Mouse (Mus musculus): ENCODE measurements at regions not wholly inside any gene's neighbourhood (a gene's known extent, or its start where the extent isn't known, plus 50 kb on each side); places are given as distances from the start of the nearest gene placed in this dataset.

DNA sequence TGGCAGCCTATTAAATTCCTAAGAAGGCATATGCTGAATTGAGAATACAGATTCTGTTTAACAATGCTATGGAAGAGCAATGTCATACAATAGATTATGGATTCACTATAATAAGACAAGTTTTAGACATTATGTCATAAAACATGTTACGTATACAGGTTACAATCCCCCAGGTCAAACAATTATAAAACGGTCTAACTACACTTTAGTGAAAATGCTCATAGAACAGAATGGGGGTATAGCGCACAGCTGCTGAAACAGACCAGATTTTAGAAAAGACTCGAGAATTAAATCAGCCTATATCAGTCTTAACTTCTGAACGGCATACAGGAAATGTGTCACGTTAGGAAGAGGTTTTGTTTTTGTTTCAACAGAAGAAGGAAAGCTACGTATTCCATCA lies 660.5 kb upstream of the Sel1l start:
- 60% methylated on average over 7 of the region's 7 CpGs for whole genome bisulfite sequencing
- ATAC-seq (ENCODE audit: low read depth) = no peak
- Histone ChIP-seq H3K4me3 (ENCODE audit: low read length) (no peak overlapping the region), H3K4me1 (replicated peaks; ENCODE audit: control insufficient read depth, insufficient read depth, low read length) (no peaks in the 10 kb centered on the region), H3K27me3 (ENCODE audit: control insufficient read depth, insufficient read depth, low read depth, low read length) (no peaks in the 10 kb centered on the region), H3K4me2 (ENCODE audit: low read depth, low read length) (no peak overlapping the region), H3K27ac (ENCODE audit: low read length) (no peak overlapping the region), H3K36me3 (ENCODE audit: control insufficient read depth, insufficient read depth, low read length) (no peaks in the 10 kb centered on the region), H3K9me3 (ENCODE audit: control insufficient read depth, low read length) (no peaks in the 10 kb centered on the region), H3K9ac (ENCODE audit: low read length) (no peak overlapping the region)

DNA sequence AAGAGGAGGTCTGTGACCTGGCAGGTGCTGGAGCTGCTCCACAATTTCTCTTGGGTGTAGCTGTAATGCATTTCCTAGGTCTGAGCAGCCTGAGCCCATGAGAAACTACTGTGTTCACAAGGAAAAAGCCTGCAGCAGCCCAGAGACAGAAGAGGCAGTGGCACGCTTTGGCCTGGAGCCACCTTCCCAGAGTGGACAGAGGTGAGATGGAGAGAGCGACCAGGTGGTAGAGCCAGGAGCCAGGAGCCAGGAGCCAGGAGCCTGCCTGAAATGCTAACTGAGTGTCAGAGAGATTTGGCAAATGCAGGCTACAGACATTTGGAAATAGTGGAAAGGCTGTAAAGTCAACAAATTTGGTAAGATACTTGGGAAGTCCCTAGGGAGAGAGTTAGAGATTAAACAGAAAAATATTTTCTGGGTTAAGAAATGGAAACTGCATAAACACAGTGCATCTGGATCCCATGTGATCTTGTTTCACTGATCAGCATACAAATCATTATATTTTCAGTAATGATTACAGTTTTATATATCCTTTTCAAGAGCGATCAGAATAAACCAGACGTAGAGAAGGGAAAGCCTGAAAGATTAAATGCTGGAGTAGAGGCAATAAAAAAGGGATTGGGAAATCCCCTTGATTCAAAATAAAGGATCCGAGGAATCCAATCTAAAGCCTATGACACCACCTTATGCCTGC lies 660.0 kb upstream of the Sel1l start:
- Histone ChIP-seq H3K27ac (ENCODE audit: low read length) (no peak overlapping the region), H3K4me2 (ENCODE audit: low read depth, low read length) (no peak overlapping the region), H3K4me1 (replicated peaks; ENCODE audit: control insufficient read depth, insufficient read depth, low read length) (no peaks in the 10 kb centered on the region), H3K4me3 (ENCODE audit: low read length) (no peak overlapping the region), H3K9me3 (ENCODE audit: control insufficient read depth, low read length) (no peaks in the 10 kb centered on the region), H3K36me3 (ENCODE audit: control insufficient read depth, insufficient read depth, low read length) (no peaks in the 10 kb centered on the region), H3K9ac (ENCODE audit: low read length) (no peak overlapping the region), H3K27me3 (ENCODE audit: control insufficient read depth, insufficient read depth, low read depth, low read length) (no peaks in the 10 kb centered on the region)
- 80% methylated on average over 5 of the region's 5 CpGs for WGBS
- no peak for ATAC-seq (ENCODE audit: low read depth)

DNA sequence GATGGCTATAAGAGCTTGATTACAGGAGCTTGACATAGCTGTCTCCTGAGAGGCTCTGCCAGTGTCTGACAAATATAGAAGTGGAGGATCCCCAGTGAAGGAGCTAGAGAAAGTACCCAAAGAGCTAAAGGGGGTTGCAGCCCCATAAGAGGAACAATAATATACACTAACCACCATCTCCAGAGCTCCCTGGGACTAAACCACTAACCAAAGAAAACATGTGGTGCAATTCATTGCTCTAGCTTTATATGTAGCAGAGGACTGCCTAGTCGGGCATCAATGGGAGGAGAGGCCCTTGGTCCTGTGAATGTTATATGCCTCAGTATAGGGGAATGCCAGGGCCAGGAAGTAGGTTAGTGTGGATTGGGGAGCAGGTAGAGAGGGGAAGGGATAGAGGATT lies 635.0 kb upstream of the Sel1l start:
- Histone ChIP-seq H3K4me3 (ENCODE audit: low read length) (no peak overlapping the region), H3K9ac (ENCODE audit: low read length) (no peak overlapping the region), H3K4me1 (replicated peaks; ENCODE audit: control insufficient read depth, insufficient read depth, low read length) (no peaks in the 10 kb centered on the region), H3K27ac (ENCODE audit: low read length) (no peak overlapping the region), H3K27me3 (ENCODE audit: control insufficient read depth, insufficient read depth, low read depth, low read length) (no peaks in the 10 kb centered on the region), H3K4me2 (ENCODE audit: low read depth, low read length) (no peak overlapping the region), H3K9me3 (ENCODE audit: control insufficient read depth, low read length) (no peaks in the 10 kb centered on the region), H3K36me3 (ENCODE audit: control insufficient read depth, insufficient read depth, low read length) (no peaks in the 10 kb centered on the region)
- WGBS = 71% methylated on average over 1 of the region's 1 CpGs
- ATAC-seq (ENCODE audit: low read depth) = no peak

DNA sequence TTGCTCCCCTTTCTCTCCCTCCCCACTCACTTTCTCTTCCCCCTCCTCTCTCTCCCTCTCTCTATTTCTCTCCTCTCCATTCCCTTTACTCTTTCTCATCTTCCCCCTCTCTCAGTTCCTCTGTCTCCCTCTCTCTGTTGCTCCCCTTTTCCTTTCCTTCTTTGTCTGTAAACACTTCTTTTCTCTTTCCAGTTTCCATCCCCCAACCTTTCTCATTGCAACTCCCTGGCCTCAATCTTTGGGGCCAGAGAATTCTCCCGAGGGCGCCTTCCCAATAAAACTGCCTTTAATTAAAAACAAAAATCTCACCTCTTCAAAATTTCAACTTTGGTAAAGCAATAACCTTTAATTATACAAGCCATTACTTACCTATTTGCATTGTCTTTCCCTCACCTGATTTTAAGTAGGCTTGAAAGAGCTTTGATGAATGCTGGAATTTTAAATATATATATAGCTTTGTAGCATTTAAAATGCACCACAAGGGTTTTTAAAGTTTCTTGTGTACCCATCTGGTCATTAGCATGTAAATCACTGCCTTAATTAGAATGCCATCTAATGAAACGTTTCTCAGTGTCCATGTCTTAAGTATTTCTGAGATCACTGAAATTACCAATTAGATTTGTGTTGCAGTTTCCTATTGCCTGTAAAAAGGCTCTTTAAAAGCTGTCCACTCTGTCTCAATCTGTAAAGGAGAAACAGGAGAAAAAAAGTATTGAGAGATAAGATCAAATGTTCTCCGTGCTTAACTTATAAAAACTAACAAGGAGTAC lies 625.5 kb upstream of the Sel1l start:
- no peak for ATAC-seq (ENCODE audit: low read depth)
- H3K27me3 ChIP-seq (ENCODE audit: control insufficient read depth, insufficient read depth, low read depth, low read length) = no peaks in the 10 kb centered on the region
- no peak overlapping the region for H3K27ac ChIP-seq (ENCODE audit: low read length)
- H3K36me3 ChIP-seq (ENCODE audit: control insufficient read depth, insufficient read depth, low read length) = no peaks in the 10 kb centered on the region
- no peak overlapping the region for H3K9ac ChIP-seq (ENCODE audit: low read length)
- 54% methylated on average over 4 of the region's 4 CpGs for WGBS
- H3K4me3 ChIP-seq (ENCODE audit: low read length) = no peak overlapping the region
- H3K9me3 ChIP-seq (ENCODE audit: control insufficient read depth, low read length) = no peaks in the 10 kb centered on the region
- H3K4me2 ChIP-seq (ENCODE audit: low read depth, low read length) = no peak overlapping the region
- no peaks in the 10 kb centered on the region for H3K4me1 ChIP-seq (replicated peaks; ENCODE audit: control insufficient read depth, insufficient read depth, low read length)

DNA sequence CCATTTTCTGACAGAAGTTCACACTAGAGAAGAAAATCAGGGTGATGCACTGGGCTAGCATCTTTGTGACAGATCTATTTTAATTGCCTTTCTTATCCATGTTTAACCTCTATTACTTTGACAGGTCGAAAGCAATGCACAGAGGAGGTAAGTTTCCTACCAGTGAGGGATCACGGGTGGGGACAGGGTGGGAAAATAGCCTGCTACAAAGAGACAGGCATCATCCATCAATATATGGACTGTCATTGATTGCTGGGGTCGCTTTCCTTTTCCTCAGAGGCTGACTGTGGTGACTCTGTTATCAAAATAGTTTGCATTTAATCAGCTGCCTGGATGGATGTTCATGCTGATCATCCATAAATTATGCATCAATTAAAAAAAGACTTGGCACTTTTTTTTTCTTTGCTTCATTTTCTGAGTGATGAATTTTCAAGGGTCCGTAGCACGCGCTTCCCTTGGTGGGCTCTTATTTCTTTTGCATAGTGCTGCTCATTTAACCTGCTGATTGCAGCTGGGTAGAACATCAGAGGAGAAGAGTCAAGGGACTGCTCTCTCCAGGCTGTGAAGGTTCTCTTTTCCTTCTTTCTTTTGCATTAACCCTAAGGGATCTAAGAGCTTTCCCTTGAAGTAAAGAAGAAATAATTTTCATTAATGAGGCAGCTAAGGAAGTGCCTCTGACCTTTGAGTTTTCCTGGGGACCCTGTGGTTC lies 602.3 kb upstream of the Sel1l start:
- Histone ChIP-seq H3K36me3 (ENCODE audit: control insufficient read depth, insufficient read depth, low read length) (no peaks in the 10 kb centered on the region), H3K4me2 (ENCODE audit: low read depth, low read length) (no peak overlapping the region), H3K9me3 (ENCODE audit: control insufficient read depth, low read length) (no peaks in the 10 kb centered on the region), H3K4me1 (replicated peaks; ENCODE audit: control insufficient read depth, insufficient read depth, low read length) (no peaks in the 10 kb centered on the region), H3K27ac (ENCODE audit: low read length) (no peak overlapping the region), H3K27me3 (ENCODE audit: control insufficient read depth, insufficient read depth, low read depth, low read length) (no peaks in the 10 kb centered on the region), H3K9ac (ENCODE audit: low read length) (no peak overlapping the region), H3K4me3 (ENCODE audit: low read length) (no peak overlapping the region)
- WGBS = 56% methylated on average over 6 of the region's 6 CpGs
- ATAC-seq (ENCODE audit: low read depth) = no peak

DNA sequence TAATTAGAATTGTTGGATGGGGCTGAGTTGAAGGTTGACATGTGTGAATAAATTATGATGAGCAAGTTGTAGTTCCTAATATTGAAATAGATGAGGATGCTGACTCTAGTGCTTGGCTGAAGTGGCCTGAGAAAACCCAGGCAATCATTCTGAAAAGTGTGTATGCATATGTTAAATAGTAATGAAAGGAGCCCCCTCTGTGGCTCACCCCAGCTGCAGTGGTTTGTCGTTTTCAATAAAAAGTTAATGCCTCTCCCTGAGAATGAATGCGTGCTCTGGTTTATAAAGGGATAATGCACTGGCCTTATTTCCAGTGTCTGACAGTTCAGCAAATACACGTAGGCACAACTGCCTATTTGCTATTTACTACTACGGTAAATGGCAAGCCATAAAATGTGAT lies 569.5 kb upstream of the Sel1l start:
- H3K27ac ChIP-seq (ENCODE audit: low read length) = no peak overlapping the region
- H3K9me3 ChIP-seq (ENCODE audit: control insufficient read depth, low read length) = no peaks in the 10 kb centered on the region
- H3K27me3 ChIP-seq (ENCODE audit: control insufficient read depth, insufficient read depth, low read depth, low read length) = no peaks in the 10 kb centered on the region
- H3K36me3 ChIP-seq (ENCODE audit: control insufficient read depth, insufficient read depth, low read length) = no peaks in the 10 kb centered on the region
- H3K9ac ChIP-seq (ENCODE audit: low read length) = no peak overlapping the region
- H3K4me2 ChIP-seq (ENCODE audit: low read depth, low read length) = no peak overlapping the region
- H3K4me3 ChIP-seq (ENCODE audit: low read length) = no peak overlapping the region
- H3K4me1 ChIP-seq (replicated peaks; ENCODE audit: control insufficient read depth, insufficient read depth, low read length) = no peaks in the 10 kb centered on the region
- 79% methylated on average over 4 of the region's 4 CpGs for WGBS
- ATAC-seq (ENCODE audit: low read depth) = no peak

DNA sequence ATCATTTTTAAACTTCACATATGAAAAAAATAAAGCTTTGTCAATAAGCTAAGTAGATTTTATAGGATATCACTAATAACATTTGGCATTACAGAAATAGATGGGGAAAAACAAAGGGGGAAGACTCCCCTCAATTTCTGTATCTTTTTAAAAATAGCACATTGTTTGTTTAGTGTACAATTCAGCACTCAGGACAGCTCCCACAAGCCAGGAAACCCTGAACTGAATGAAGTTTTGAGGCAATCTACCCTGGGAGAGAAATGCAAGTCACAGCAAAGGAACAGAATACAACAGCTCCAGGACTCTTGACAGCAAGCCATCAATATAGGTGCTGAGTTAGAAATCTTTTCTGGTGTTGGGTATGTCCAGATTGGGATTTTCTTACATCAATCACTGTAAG lies 556.5 kb upstream of the Sel1l start:
- H3K36me3 ChIP-seq (ENCODE audit: control insufficient read depth, insufficient read depth, low read length) = no peaks in the 10 kb centered on the region
- no peaks in the 10 kb centered on the region for H3K9me3 ChIP-seq (ENCODE audit: control insufficient read depth, low read length)
- no peaks in the 10 kb centered on the region for H3K4me1 ChIP-seq (replicated peaks; ENCODE audit: control insufficient read depth, insufficient read depth, low read length)
- H3K4me2 ChIP-seq (ENCODE audit: low read depth, low read length) = no peak overlapping the region
- H3K27me3 ChIP-seq (ENCODE audit: control insufficient read depth, insufficient read depth, low read depth, low read length) = no peaks in the 10 kb centered on the region
- H3K9ac ChIP-seq (ENCODE audit: low read length) = no peak overlapping the region
- H3K27ac ChIP-seq (ENCODE audit: low read length) = no peak overlapping the region
- no peak for ATAC-seq (ENCODE audit: low read depth)
- no peak overlapping the region for H3K4me3 ChIP-seq (ENCODE audit: low read length)

DNA sequence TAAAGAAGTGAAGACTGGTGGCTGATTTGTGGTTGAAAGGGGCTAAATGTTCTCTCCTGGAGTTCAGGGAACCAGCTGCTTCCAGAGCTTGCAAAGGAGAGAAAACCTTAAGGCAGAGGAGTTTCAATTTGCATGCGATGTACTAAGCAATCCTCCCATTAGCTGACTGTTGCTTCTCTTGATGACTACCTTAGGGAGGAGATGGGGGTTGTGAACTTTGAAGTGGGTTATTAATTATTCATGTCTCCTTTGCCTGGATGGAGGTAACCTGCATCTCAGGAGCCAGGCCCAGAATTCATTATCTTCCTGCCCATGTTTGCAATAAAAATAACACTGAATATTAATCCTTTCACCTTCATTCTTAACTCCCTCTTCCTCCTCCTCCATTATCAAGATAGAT lies 552.0 kb upstream of the Sel1l start:
- Histone ChIP-seq H3K36me3 (ENCODE audit: control insufficient read depth, insufficient read depth, low read length) (no peaks in the 10 kb centered on the region), H3K4me3 (ENCODE audit: low read length) (no peak overlapping the region)
- WGBS = 37% methylated on average over 1 of the region's 1 CpGs

DNA sequence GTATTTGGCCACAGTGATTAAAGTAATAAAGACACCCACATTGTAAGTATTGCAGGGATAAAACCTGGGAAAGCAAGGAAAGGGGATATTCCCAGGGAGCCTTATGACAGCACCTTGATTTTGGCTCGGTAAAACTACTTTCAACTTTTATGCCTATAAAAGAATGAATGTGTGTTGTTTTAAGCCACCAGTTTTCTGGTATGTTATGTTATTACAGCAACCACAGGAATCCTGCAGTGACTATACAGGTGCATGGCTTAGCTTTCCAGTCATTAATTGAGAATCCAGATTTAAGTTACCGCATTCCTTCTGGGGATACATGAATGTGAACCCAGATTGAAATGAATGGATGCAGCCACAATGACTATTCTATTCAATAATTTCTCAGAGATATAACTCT lies 537.2 kb upstream of the Sel1l start:
- Histone ChIP-seq H3K4me2 (ENCODE audit: low read depth, low read length) (no peak overlapping the region), H3K36me3 (ENCODE audit: control insufficient read depth, insufficient read depth, low read length) (no peaks in the 10 kb centered on the region), H3K27me3 (ENCODE audit: control insufficient read depth, insufficient read depth, low read depth, low read length) (no peaks in the 10 kb centered on the region), H3K4me3 (ENCODE audit: low read length) (no peak overlapping the region), H3K27ac (ENCODE audit: low read length) (no peak overlapping the region), H3K9me3 (ENCODE audit: control insufficient read depth, low read length) (no peaks in the 10 kb centered on the region), H3K9ac (ENCODE audit: low read length) (no peak overlapping the region), H3K4me1 (replicated peaks; ENCODE audit: control insufficient read depth, insufficient read depth, low read length) (no peaks in the 10 kb centered on the region)
- no peak for ATAC-seq (ENCODE audit: low read depth)
- WGBS = 85% methylated on average over 2 of the region's 2 CpGs

More for the DNA sequence above, 552.0 kb upstream of the Sel1l start:
- no peak overlapping the region for H3K4me2 ChIP-seq (ENCODE audit: low read depth, low read length)
- H3K27ac ChIP-seq (ENCODE audit: low read length) = no peak overlapping the region
- H3K27me3 ChIP-seq (ENCODE audit: control insufficient read depth, insufficient read depth, low read depth, low read length) = no peaks in the 10 kb centered on the region
- ATAC-seq (ENCODE audit: low read depth) = no peak
- no peaks in the 10 kb centered on the region for H3K4me1 ChIP-seq (replicated peaks; ENCODE audit: control insufficient read depth, insufficient read depth, low read length)
- H3K9me3 ChIP-seq (ENCODE audit: control insufficient read depth, low read length) = no peaks in the 10 kb centered on the region
- no peak overlapping the region for H3K9ac ChIP-seq (ENCODE audit: low read length)
